In genomic region chrX:159704381-159705004, GRCm38 (mm10) we compare ENCODE assay signal across 16 mouse cellular contexts.
A peak's percentile ranks its signal among the peaks of the same experiment; 100 is the strongest.
DNase-seq lines count a peak whose midpoint lies in the region; ATAC-seq and TF ChIP-seq lines count a peak whose summit lies in the region.
"Had no signal": no experiment of that assay in that cellular context is flagged by ENCODE, and none has a peak within 500 bp of the region (broad histone marks: within the 10 kb centered on the region; RNA-seq: fewer than 3 reads in every experiment).

No protein-coding gene starts in this region.

- TF ChIP-seq CTCF in intestine, postnatal 0 days (IDR thresholded peaks at IDR 0.05; ENCODE audit: low read depth) = no peak

- H3K27me3 ChIP-seq in intestine, embryonic 14.5 days (replicated peaks; ENCODE audit: control insufficient read depth, insufficient read depth, low read length) = no peaks in the 10 kb centered on the region
- H3K27me3 ChIP-seq in intestine, postnatal 0 days (replicated peaks; ENCODE audit: control insufficient read depth, insufficient read depth, low read length) = no peaks in the 10 kb centered on the region
- peaks cover 17% of the 10 kb centered on the region; the same call in 1 of the 2 replicates for H3K27me3 ChIP-seq in kidney, embryonic 16.5 days (ENCODE audit: insufficient read depth, low read length)

- no peak overlapping the region for H3K9ac ChIP-seq in intestine, embryonic 14.5 days (ENCODE audit: low read length)
- no peak overlapping the region for H3K9ac ChIP-seq in intestine, postnatal 0 days (ENCODE audit: low read depth, low read length)
- no peak overlapping the region for H3K9ac ChIP-seq in kidney, embryonic 16.5 days (replicated peaks; ENCODE audit: low read length)
- H3K9ac ChIP-seq: embryonic facial prominence, embryonic 13.5 days; hindbrain, embryonic 13.5 days; limb, embryonic 12.5 days; neural tube, embryonic 15.5 days had no signal

- H3K4me2 ChIP-seq in intestine, embryonic 14.5 days (ENCODE audit: low read length) = no peak overlapping the region
- H3K4me2 ChIP-seq in intestine, postnatal 0 days (replicated peaks; ENCODE audit: low read depth) = no peak overlapping the region
- no peak overlapping the region for H3K4me2 ChIP-seq in kidney, embryonic 16.5 days (replicated peaks; ENCODE audit: low read depth, low read length)
- H3K4me2 ChIP-seq: embryonic facial prominence, embryonic 13.5 days; hindbrain, embryonic 13.5 days; limb, embryonic 12.5 days; neural tube, embryonic 15.5 days had no signal

- ATAC-seq in intestine, embryonic 14.5 days (replicated peaks; ENCODE audit: low FRiP score, low TSS enrichment, low read depth) = no peak
- ATAC-seq in intestine, postnatal 0 days = no peak
- ATAC-seq in common myeloid progenitor, adult 5-6 weeks (replicated peaks; ENCODE audit: low read depth, poor library complexity, severe bottlenecking) = peak; percentile 79
- ATAC-seq in kidney, embryonic 16.5 days (ENCODE audit: low FRiP score, low TSS enrichment) = peak; percentile 76

- H3K9me3 ChIP-seq in intestine, embryonic 14.5 days (ENCODE audit: control insufficient read depth, low read length) = no peaks in the 10 kb centered on the region
- H3K9me3 ChIP-seq in intestine, postnatal 0 days (ENCODE audit: control insufficient read depth) = no peaks in the 10 kb centered on the region
- no peaks in the 10 kb centered on the region for H3K9me3 ChIP-seq in kidney, embryonic 16.5 days (ENCODE audit: low read length)
- H3K9me3 ChIP-seq: embryonic facial prominence, embryonic 13.5 days; hindbrain, embryonic 13.5 days; limb, embryonic 12.5 days; neural tube, embryonic 15.5 days had no signal

- H3K27ac ChIP-seq in intestine, embryonic 14.5 days (ENCODE audit: low read depth) = 0 out of 2 replicates have a peak overlapping the region, but pooled peaks have one; percentile 22
- no peak overlapping the region for H3K27ac ChIP-seq in intestine, postnatal 0 days (ENCODE audit: low read depth, low read length)
- H3K27ac ChIP-seq in kidney, embryonic 16.5 days (ENCODE audit: low read length) = peak overlapping the region; percentile 60
- H3K27ac ChIP-seq: embryonic facial prominence, embryonic 13.5 days; hindbrain, embryonic 13.5 days; limb, embryonic 12.5 days; neural tube, embryonic 15.5 days had no signal

- no peaks in the 10 kb centered on the region for H3K36me3 ChIP-seq in intestine, embryonic 14.5 days (ENCODE audit: control insufficient read depth, insufficient read depth, low read length)
- no peaks in the 10 kb centered on the region for H3K36me3 ChIP-seq in intestine, postnatal 0 days (ENCODE audit: control insufficient read depth, insufficient read depth)
- H3K36me3 ChIP-seq in kidney, embryonic 16.5 days (ENCODE audit: insufficient read depth, low read length) = no peaks in the 10 kb centered on the region
- H3K36me3 ChIP-seq: embryonic facial prominence, embryonic 13.5 days; hindbrain, embryonic 13.5 days; limb, embryonic 12.5 days; neural tube, embryonic 15.5 days had no signal

- H3K4me1 ChIP-seq in intestine, embryonic 14.5 days (replicated peaks; ENCODE audit: control insufficient read depth, insufficient read depth, low read length) = peaks cover 7% of the 10 kb centered on the region; the same call in 1 of the 2 replicates
- no peaks in the 10 kb centered on the region for H3K4me1 ChIP-seq in intestine, postnatal 0 days (replicated peaks; ENCODE audit: control insufficient read depth, insufficient read depth, low read length)
- H3K4me1 ChIP-seq in kidney, embryonic 16.5 days (ENCODE audit: insufficient read depth, low read length) = 0 out of 2 replicates have a peak, but pooled peaks cover 12% of the 10 kb centered on the region

- H3K4me3 ChIP-seq in intestine, embryonic 14.5 days (ENCODE audit: low read depth, low read length) = no peak overlapping the region
- no peak overlapping the region for H3K4me3 ChIP-seq in intestine, postnatal 0 days (ENCODE audit: low read depth, low read length)
- H3K4me3 ChIP-seq in kidney, embryonic 16.5 days (ENCODE audit: low read length) = no peak overlapping the region
- H3K4me3 ChIP-seq: embryonic facial prominence, embryonic 13.5 days; hindbrain, embryonic 13.5 days; limb, embryonic 12.5 days; neural tube, embryonic 15.5 days had no signal

- DNase-seq in intestine, embryonic 14.5 days (ENCODE audit: low spot score) = no peak
- peak; percentile 11 for DNase-seq in mesoderm, embryonic 11.5 days (ENCODE audit: low read depth, low spot score)
- DNase-seq in heart, adult 9 months (ENCODE audit: low spot score in 2 of 2) = no peak
- DNase-seq in gastrocnemius, adult 8-10 months (ENCODE audit: low spot score in 2 of 2) = no peak
- DNase-seq in right cerebral cortex, postnatal 10 days (ENCODE audit: low spot score in 2 of 2) = no peak
- DNase-seq: adrenal gland, adult 2 months; cerebellum, adult 9-11 months; heart, adult 18-20 months; thymus, adult 18-20 months had no signal

- WGBS in intestine, embryonic 14.5 days = 19% methylated on average over 4 of the region's 4 CpGs
- 33% methylated on average over 4 of the region's 4 CpGs for WGBS in intestine, postnatal 0 days
- 48% methylated on average over 4 of the region's 4 CpGs for WGBS in kidney, embryonic 16.5 days

Comparison
In these comparisons a context has a peak if more than half of its experiments do, and no peak if none do; other contexts are left out.
1. ATAC-seq: peak in common myeloid progenitor, adult 5-6 weeks (single experiment) and kidney, embryonic 16.5 days (single experiment); none in intestine, embryonic 14.5 days (single experiment) and intestine, postnatal 0 days (single experiment).